Mouse (Mus musculus) olfactory bulb, adult 2 months (tissue): ENCODE data around the gene Plek. TPM values are rescaled to one million over a fixed set of nuclear protein-coding genes. Genes with fewer than 3 reads are reported as not detected.

Source experiments
- H3K27ac ChIP-seq: fragments of 200-500 bp; 2 replicates; pipeline ENCODE4 v1.5.1; 2012; ENCODE audit warnings: low read depth, low read length; ENCODE audit not compliant: insufficient read depth
- H3K4me1 ChIP-seq: fragments of 200-500 bp; 2 replicates; pipeline ENCODE4 v1.6.1; 2012; ENCODE audit warnings: low read length; ENCODE audit not compliant: control insufficient read depth, insufficient read depth
- H3K4me3 ChIP-seq: fragments of 200-500 bp; 2 replicates; pipeline ENCODE4 v1.5.1; 2012; ENCODE audit warnings: mild to moderate bottlenecking, low read depth, low read length, moderate library complexity; ENCODE audit not compliant: insufficient read depth
- CTCF ChIP-seq: fragments of 200-500 bp; IDR thresholded peaks from 2 replicates; pipeline ENCODE4 v1.5.1; 2012; ENCODE audit warnings: low read depth, mild to moderate bottlenecking, low read length, moderate library complexity; ENCODE audit not compliant: insufficient read depth
- POLR2A ChIP-seq: fragments of 200-500 bp; IDR thresholded peaks from 2 replicates; pipeline ENCODE4 v1.6.1; 2012; ENCODE audit warnings: mild to moderate bottlenecking, low read depth, low read length, moderate library complexity; ENCODE audit not compliant: insufficient read depth
- WGBS: fragments of 180-500 bp; shearing (Covaris S2); methylation state at CpG from one replicate; pipeline ENCODE4 v1.1.7; 2018; 5-methylcytosine and 5-hydroxymethylcytosine counted together
- polyA plus RNA-seq: library from polyadenylated mRNA; stranded (reverse); fragments of >200 nt; gene quantifications from 2 replicates; pipeline ENCODE4 v1.2.4, GENCODE M21; 2012; ENCODE audit warnings: low replicate concordance; ENCODE audit not compliant: missing spikeins, insufficient read depth, insufficient read length

Gene Plek
- polyA plus RNA-seq, 1 experiment = not detected

DNA sequence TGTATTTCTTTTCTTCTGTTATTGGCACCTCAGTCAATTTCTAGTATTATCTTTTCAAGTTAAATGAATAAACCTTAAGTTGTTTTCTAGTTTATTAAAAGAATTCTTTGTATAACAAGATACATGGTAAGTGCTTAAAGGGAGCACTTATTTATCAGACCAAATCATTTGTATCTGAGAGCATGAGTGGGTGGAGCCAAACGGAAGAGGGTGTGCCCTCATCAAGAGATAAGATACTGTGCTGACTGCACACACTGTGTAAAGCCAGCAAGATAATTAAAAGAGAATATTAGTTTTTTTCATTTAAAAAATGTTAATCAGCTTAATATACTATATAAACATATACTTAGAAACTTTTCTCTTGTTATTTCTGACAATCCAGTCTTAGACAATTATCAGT lies 93.7 kb downstream of the Plek start:
- Histone ChIP-seq H3K4me1 (no peaks in the 10 kb centered on the region), H3K4me3 (no peak overlapping the region), H3K27ac (no peak overlapping the region)
- WGBS = 87% methylated on average over 1 of the region's 1 CpGs
- TF ChIP-seq CTCF (no peak), POLR2A (no peak)

DNA sequence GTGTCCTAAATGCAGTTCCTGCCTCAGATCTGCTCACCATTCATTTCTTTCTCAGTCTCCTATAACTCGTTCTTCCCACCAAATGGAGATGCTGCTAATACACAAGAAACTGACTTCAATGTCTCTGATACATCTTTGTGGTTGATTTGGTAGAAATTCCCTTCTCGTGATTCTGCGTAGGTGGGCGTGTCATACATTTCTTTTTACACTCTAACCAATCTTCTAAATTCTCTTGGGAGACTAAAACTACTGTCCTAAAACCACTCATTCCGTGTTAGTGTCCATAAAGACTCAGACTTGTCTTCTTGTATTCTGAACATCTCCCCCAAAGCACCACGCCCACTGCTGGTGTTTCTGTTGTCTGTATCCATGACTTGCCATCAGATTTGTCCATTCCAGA lies 95.2 kb downstream of the Plek start:
- TF ChIP-seq CTCF = no peak
- TF ChIP-seq POLR2A = no peak
- H3K27ac ChIP-seq = no peak overlapping the region
- H3K4me3 ChIP-seq = no peak overlapping the region
- no peaks in the 10 kb centered on the region for H3K4me1 ChIP-seq
- WGBS = 95% methylated on average over 6 of the region's 6 CpGs

DNA sequence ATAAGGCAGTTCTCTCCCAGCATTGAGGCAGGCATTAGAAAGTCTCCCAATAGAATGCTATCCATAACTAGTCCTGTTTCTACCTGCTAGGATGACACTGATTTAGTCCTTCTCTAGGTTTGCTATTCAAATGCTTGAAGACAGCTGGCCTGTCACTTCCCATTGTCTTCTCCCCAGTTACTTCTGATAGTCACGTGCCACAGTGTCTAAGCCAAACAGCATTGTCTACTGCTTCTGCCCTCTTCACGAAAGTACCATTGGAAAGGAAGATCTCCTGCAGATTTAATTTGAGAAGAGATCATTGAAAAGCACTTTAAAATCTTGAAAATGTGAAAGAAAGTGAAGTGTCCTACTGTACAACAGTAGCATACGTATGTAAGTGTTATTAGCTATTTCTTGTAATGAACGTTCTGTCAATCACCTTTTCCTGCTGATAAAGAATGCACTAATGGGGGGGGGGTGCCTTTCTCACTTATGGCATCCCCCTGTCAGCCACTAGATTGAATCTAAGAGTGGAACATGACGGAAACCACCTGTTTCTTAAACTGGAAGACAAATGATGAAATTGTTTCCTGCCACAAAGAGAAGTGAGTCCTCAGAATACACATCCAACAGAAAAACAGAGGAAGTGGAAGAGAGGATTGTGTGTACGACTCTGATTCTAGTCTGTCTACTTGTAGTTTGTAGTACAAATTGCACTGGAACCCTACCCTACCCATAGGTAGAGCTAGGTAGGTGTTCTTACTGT lies 95.9 kb downstream of the Plek start:
- Histone ChIP-seq H3K4me1 (peaks cover 3% of the 10 kb centered on the region; the same call in 1 of the 2 replicates), H3K4me3 (no peak overlapping the region), H3K27ac (no peak overlapping the region)
- TF ChIP-seq POLR2A (no peak), CTCF (no peak)
- 93% methylated on average over 6 of the region's 6 CpGs for WGBS

DNA sequence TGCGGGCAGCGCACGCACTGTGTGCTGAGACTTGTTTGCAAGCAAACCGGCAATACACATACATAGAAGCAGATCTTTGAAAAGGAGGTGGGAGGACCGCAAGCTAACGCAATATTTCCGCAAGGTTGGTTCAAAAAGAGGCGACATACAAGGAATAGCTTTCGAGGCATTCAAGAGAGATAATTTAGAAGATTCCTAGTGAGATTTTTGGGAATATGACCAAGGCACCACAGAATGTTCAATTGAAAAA lies 100.5 kb downstream of the Plek start:
- under 1% methylated on average over 9 of the region's 9 CpGs for WGBS
- H3K4me3 ChIP-seq = peak overlapping the region; percentile 93
- TF ChIP-seq POLR2A (no peak), CTCF (no peak)
- H3K27ac ChIP-seq = no peak overlapping the region
- H3K4me1 ChIP-seq = peaks cover 3% of the 10 kb centered on the region; the same call in 1 of the 2 replicates

DNA sequence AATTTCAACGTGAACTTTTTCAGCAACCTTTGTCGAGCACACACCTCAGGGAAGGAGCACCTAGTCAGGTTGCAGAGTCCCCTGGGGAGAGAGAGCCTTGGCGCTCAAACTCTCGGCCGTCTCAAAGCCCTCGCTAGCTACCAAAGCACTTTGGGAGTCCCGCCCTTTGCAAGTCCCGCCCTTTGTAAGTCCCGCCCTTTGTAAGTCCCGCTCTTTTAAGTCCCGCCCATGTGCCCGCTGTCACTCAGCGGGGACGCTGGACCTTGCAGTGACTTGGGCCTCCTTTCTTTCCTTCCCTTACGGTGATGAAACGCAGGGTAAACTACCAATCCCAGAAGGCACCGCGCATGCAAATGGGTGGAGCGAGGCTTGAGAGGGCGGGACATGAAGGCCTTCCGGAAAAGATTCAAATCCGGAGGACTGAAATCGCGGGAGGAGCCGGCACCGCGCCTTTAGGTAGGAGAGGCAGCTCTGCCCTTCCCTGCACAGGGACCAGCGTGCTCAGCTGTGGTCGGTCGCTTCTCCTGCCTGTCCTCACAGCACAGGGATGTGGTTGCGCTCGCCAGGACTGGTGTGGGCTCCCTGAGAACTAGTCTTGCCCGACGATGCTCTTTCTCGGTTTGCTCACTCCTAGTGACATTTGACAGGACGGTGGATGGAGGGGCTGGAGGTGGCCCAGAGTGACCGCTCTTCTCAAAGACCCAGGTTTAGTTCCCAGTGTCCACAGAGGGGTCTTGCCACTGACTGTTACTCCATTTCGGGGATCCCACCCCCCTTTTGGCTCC lies 101.0 kb downstream of the Plek start, which contains the start of gene Fbxo48:
Gene Fbxo48, plus strand, starts transcription at position 400 of the 785 bp plus-strand sequence.
- H3K27ac ChIP-seq = no peak within 1 kb of the TSS
- TF ChIP-seq POLR2A (no peak), CTCF (no peak)
- peaks cover 3% of the 10 kb centered on the region; the same call in 1 of the 2 replicates for H3K4me1 ChIP-seq
- under 1% methylated on average over 38 of the region's 38 CpGs for WGBS
- H3K4me3 ChIP-seq = peak within 1 kb of the TSS; percentile 93

DNA sequence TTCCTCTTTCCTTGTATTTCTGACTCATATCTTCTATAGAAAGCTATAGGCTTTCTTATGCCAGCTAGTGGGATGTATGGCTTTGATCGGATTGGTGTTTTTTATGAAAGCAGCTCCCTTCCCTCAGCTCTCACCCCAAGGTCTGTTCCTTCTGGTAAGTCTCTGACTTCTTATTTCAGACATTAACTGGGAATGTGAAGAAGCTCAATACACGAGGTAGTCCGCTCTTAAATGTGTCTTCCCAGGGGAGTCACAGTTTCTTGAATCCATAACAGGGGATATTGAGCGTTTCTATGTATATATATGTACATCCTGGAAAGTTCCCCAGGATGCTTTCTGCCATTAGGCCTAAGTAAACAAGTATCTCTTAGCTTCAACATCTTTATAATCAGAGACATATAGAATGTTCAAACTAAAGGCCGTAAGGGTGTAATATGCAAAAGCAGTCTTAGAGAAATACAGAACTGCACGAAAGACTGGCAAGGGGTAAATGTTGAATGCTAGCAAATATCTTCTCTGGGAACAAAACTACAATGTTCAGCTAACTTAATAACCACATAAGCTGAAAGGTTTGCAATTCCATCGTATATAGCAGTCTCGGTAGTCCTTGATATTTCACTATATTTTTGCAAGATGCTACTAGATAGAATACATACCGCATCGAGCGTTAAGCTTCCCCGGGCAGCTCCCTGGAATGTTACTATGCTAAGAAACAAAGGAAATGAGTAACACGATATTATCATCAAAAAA lies 101.8 kb downstream of the Plek start:
- WGBS = 29% methylated on average over 13 of the region's 13 CpGs
- Histone ChIP-seq H3K4me3 (peak overlapping the region; percentile 93), H3K4me1 (peaks cover 3% of the 10 kb centered on the region; the same call in 1 of the 2 replicates), H3K27ac (no peak overlapping the region)
- TF ChIP-seq CTCF (no peak), POLR2A (no peak)

DNA sequence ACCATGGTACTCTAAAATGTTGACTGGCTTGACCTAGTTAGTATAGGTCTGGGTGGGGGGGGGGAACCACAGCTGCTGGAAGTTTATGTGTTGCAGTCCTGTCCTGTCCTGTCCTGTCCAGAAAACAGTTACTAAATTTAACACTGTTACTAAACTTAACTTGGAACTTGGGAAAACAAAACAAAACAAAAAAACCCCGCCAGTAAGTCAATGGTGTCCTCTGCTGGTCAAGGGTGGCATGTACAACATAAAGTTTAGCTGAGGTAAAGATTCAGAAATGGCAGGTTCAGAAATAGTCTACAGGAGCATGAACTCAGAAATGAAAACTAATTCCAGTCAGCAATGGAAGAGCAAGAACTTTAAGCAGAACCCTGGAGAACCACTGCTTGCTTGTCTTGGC lies 103.4 kb downstream of the Plek start:
- Histone ChIP-seq H3K27ac (no peak overlapping the region), H3K4me3 (no peak overlapping the region), H3K4me1 (peaks cover 3% of the 10 kb centered on the region; the same call in 1 of the 2 replicates)
- no peak for TF ChIP-seq CTCF
- no peak for TF ChIP-seq POLR2A
- WGBS = 22% methylated on average over 1 of the region's 1 CpGs

DNA sequence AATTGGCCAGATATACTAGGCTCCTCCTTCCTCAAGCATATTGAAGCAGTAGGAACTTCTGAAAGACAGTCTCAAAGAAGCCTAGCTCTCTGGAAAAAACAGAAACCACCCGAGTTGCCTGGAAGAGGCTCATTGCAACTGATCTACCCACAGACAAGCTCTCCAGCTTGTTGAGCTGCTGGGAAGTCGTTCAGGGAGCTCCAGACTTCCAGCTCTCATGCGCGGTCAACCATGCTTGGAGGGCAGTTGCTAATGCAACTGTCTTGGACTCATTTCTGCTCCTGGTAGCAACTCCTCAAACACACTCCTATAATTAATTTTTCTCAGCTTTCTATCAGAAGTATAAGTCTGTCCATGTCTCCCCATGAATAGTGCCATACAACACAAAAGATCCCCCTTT lies 109.2 kb downstream of the Plek start:
- TF ChIP-seq POLR2A = no peak
- no peak for TF ChIP-seq CTCF
- WGBS = 85% methylated on average over 4 of the region's 4 CpGs
- Histone ChIP-seq H3K4me1 (0 out of 2 replicates have a peak, but pooled peaks cover 3% of the 10 kb centered on the region), H3K4me3 (no peak overlapping the region), H3K27ac (no peak overlapping the region)
